ENCODE assay signal across 27 mouse cellular contexts in the genomic region with DNA sequence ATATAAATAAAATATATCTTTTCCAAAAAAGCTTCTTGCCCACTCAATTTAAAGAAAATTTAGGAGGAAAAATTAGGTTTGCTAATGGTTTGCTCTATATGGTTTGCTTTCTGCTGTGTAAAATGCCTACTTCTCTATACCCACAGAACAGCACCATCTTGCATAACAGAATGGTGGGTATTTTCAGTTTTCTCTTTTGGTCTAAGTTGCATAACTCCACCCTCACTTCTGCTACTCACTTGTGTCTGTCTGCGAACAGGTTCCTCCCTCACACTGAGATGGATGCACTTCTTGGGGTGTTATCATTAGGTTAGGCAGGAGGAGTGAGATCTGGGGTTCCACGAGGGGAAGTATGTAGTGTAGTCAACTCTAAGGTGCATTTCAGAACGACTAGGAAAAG.
"Had no signal": no experiment of that assay in that cellular context is flagged by ENCODE, and none has a peak within 500 bp of the region (broad histone marks: within the 10 kb centered on the region; RNA-seq: fewer than 3 reads in every experiment).

No protein-coding gene starts in this region.

- H3K4me1 ChIP-seq: heart, embryonic 12.5 days; hindbrain, embryonic 12.5 days; intestine, embryonic 15.5 days; limb, embryonic 10.5 days; limb, embryonic 12.5 days; liver, embryonic 13.5 days had no signal

- H3K4me2 ChIP-seq: heart, embryonic 12.5 days; hindbrain, embryonic 12.5 days; hindbrain, embryonic 14.5 days; intestine, embryonic 15.5 days; limb, embryonic 12.5 days; liver, embryonic 11.5 days; liver, embryonic 13.5 days had no signal

- H3K9ac ChIP-seq: heart, embryonic 12.5 days; hindbrain, embryonic 12.5 days; hindbrain, embryonic 14.5 days; intestine, embryonic 15.5 days; limb, embryonic 12.5 days; liver, embryonic 13.5 days had no signal

- H3K9me3 ChIP-seq: heart, embryonic 12.5 days; hindbrain, embryonic 10.5 days; hindbrain, embryonic 12.5 days; intestine, embryonic 15.5 days; limb, embryonic 10.5 days; limb, embryonic 12.5 days; liver, embryonic 13.5 days had no signal

- H3K27me3 ChIP-seq: hindbrain, embryonic 12.5 days; intestine, embryonic 15.5 days; liver, embryonic 13.5 days had no signal

- H3K4me3 ChIP-seq: gastrocnemius, adult 2 months; heart, adult 2 months; heart, embryonic 12.5 days; hindbrain, embryonic 10.5 days; hindbrain, embryonic 12.5 days; intestine, embryonic 15.5 days; layer of hippocampus, adult 2 months; left cerebral cortex, adult 2 months; limb, embryonic 10.5 days; limb, embryonic 12.5 days; liver, embryonic 13.5 days had no signal

- ATAC-seq: hindbrain, embryonic 16.5 days; inflammation-experienced regulatory T-cells, adult 6 months; intestine, embryonic 15.5 days; intestine, postnatal 0 days had no signal

- DNase-seq: gastrocnemius, adult 2 months; gastrocnemius, postnatal 10 days; gastrocnemius, postnatal 25 days; heart, adult 11 months; heart, adult 2 months; heart, postnatal 10 days; heart, postnatal 4 days; kidney, adult 18-20 months; kidney, adult 8-10 months; kidney, postnatal 14 days; kidney, postnatal 36 days; liver; liver, embryonic 13.5 days had no signal

- H3K27ac ChIP-seq: gastrocnemius, adult 2 months; heart, adult 2 months; hindbrain, embryonic 10.5 days; hindbrain, embryonic 12.5 days; hindbrain, embryonic 14.5 days; intestine, embryonic 15.5 days; kidney, postnatal 0 days; layer of hippocampus, adult 2 months; left cerebral cortex, adult 2 months; limb, embryonic 10.5 days; limb, embryonic 12.5 days; liver, embryonic 13.5 days had no signal

- H3K36me3 ChIP-seq: heart, embryonic 12.5 days; hindbrain, embryonic 12.5 days; intestine, embryonic 15.5 days; limb, embryonic 10.5 days; limb, embryonic 12.5 days; liver, embryonic 13.5 days had no signal
